ENCODE assay signal across 8 mouse cellular contexts in the genomic region with DNA sequence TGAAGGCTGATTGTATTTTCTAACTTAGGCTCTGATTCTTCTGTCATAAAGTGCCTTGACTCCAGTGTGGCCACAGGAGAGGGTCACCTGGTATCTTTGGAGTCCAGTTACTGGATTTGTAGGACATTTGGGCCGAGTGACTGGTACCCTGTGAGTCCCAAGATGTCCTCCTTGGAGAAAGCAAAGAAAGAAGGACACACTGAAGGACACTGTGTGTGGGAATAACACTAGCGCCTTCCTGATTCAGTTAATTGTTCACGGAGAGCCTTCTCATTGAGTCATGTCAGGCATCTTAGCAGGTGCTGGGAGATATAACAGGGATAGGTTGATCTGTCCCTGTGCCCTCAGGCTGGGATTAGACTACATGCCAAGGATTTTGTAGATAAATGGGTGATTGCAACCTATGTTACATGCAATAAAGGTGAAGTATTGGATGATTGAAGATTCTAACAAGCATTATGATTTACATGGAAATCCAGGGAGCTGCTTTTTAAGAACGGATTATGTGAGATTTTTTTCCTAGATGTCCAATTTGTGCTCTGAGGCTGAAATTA. TPM values are rescaled to one million over a fixed set of nuclear protein-coding genes. Genes with fewer than 3 reads are reported as not detected.
DNase-seq lines count a peak whose midpoint lies in the region; ATAC-seq and TF ChIP-seq lines count a peak whose summit lies in the region.

No protein-coding gene starts in this region.

- H3K9me3 ChIP-seq in embryonic facial prominence, embryonic 11.5 days (replicated peaks; ENCODE audit: control insufficient read depth, low read length), result no peaks in the 10 kb centered on the region
- H3K9me3 ChIP-seq in intestine, embryonic 15.5 days, result no peaks in the 10 kb centered on the region
- no peaks in the 10 kb centered on the region for H3K9me3 ChIP-seq in neural tube, embryonic 13.5 days

- peak overlapping the region; percentile 99 for H3K4me3 ChIP-seq in layer of hippocampus, adult 2 months
- peak overlapping the region; percentile 98 for H3K4me3 ChIP-seq in embryonic facial prominence, embryonic 11.5 days (ENCODE audit: low read depth, low read length)
- H3K4me3 ChIP-seq in intestine, embryonic 15.5 days (replicated peaks), result peak overlapping the region; percentile 96
- peak overlapping the region; percentile 91 for H3K4me3 ChIP-seq in neural tube, embryonic 13.5 days

- H3K4me1 ChIP-seq in embryonic facial prominence, embryonic 11.5 days (ENCODE audit: control insufficient read depth, insufficient read depth, low read length), result no peaks in the 10 kb centered on the region; the same call in 1 of the 2 replicates
- H3K4me1 ChIP-seq in intestine, embryonic 15.5 days (replicated peaks), result peaks cover 15% of the 10 kb centered on the region
- H3K4me1 ChIP-seq in neural tube, embryonic 13.5 days (replicated peaks), result peaks cover 36% of the 10 kb centered on the region

- H3K4me2 ChIP-seq in embryonic facial prominence, embryonic 11.5 days (ENCODE audit: low read depth, low read length), result peak overlapping the region; percentile 50
- peak overlapping the region; percentile 62 for H3K4me2 ChIP-seq in intestine, embryonic 15.5 days (replicated peaks)
- peak overlapping the region; percentile 69 for H3K4me2 ChIP-seq in neural tube, embryonic 13.5 days

- H3K36me3 ChIP-seq in embryonic facial prominence, embryonic 11.5 days (replicated peaks; ENCODE audit: control insufficient read depth, insufficient read depth, low read depth, low read length), result no peaks in the 10 kb centered on the region
- H3K36me3 ChIP-seq in intestine, embryonic 15.5 days, result peaks cover 2% of the 10 kb centered on the region
- H3K36me3 ChIP-seq in neural tube, embryonic 13.5 days, result peaks cover 3% of the 10 kb centered on the region; the same call in 1 of the 2 replicates

- H3K27ac ChIP-seq in layer of hippocampus, adult 2 months, result peak overlapping the region; percentile 98
- H3K27ac ChIP-seq in embryonic facial prominence, embryonic 11.5 days (replicated peaks; ENCODE audit: low read depth, low read length), result no peak overlapping the region
- H3K27ac ChIP-seq in intestine, embryonic 15.5 days, result no peak overlapping the region
- H3K27ac ChIP-seq in neural tube, embryonic 13.5 days (replicated peaks), result no peak overlapping the region

- ATAC-seq in embryonic facial prominence, embryonic 11.5 days (replicated peaks; ENCODE audit: insufficient number of reproducible peaks, low FRiP score, low TSS enrichment, low read depth), result no peak
- ATAC-seq in intestine, embryonic 15.5 days, result no peak
- no peak for ATAC-seq in neural tube, embryonic 13.5 days (ENCODE audit: low read depth)
- ATAC-seq in monocyte, adult 5-6 weeks (replicated peaks; ENCODE audit: insufficient number of reproducible peaks, low FRiP score, low TSS enrichment, poor library complexity, severe bottlenecking), result no peak

- H3K9ac ChIP-seq in embryonic facial prominence, embryonic 11.5 days (replicated peaks; ENCODE audit: low read length), result peak overlapping the region; percentile 98
- H3K9ac ChIP-seq in intestine, embryonic 15.5 days, result peak overlapping the region; percentile 96
- peak overlapping the region; percentile 98 for H3K9ac ChIP-seq in neural tube, embryonic 13.5 days

- DNase-seq in layer of hippocampus, adult 2 months (ENCODE audit: low spot score in 2 of 2), result no peak
- DNase-seq in layer of hippocampus, postnatal 10 days (ENCODE audit: low spot score in 2 of 2), result no peak
- DNase-seq in embryonic facial prominence, embryonic 11.5 days (ENCODE audit: low spot score), result no peak
- no peak for DNase-seq in testis, postnatal 10 days (ENCODE audit: low spot score)
- no peak for DNase-seq in left cerebral cortex, postnatal 14 days (ENCODE audit: low spot score in 2 of 2)

- intact Hi-C loops in left cerebral cortex, postnatal 14 days (cut with DNase I), result loop anchor here (5.0 kb wide), 2 partner anchors 67 to 122 kb away; no protein-coding TSS in a partner anchor

- WGBS in embryonic facial prominence, embryonic 11.5 days, result 47% methylated on average over 4 of the region's 4 CpGs
- 38% methylated on average over 4 of the region's 4 CpGs for WGBS in intestine, embryonic 15.5 days
- 20% methylated on average over 4 of the region's 4 CpGs for WGBS in neural tube, embryonic 13.5 days

- TF ChIP-seq CTCF in layer of hippocampus, adult 2 months (conservative IDR thresholded peaks at IDR 0.05), result no peak

- H3K27me3 ChIP-seq in embryonic facial prominence, embryonic 11.5 days (ENCODE audit: control insufficient read depth, insufficient read depth, low read length), result no peaks in the 10 kb centered on the region
- no peaks in the 10 kb centered on the region for H3K27me3 ChIP-seq in intestine, embryonic 15.5 days (replicated peaks)
- H3K27me3 ChIP-seq in neural tube, embryonic 13.5 days, result no peaks in the 10 kb centered on the region

RNA-seq across cellular contexts. Expression of gene Utp14b, which starts 1.5 kb away (rescaled TPM):
- total RNA-seq in layer of hippocampus, adult 2 months (2021), result 10 to 100 TPM; 21.6 to 28.7 TPM
- 10 to 100 TPM; 17.0 to 18.2 TPM for total RNA-seq in layer of hippocampus, postnatal 10 days (2021)
- 6.3 and 6.6 TPM in 2 replicates for polyA plus RNA-seq in embryonic facial prominence, embryonic 11.5 days (2014; fragmentation: Nextera tagmentation; extraction: Ambion mirVana)
- polyA plus RNA-seq in intestine, embryonic 15.5 days (2015; fragmentation: Nextera tagmentation; extraction: Ambion mirVana), result 4.0 and 4.1 TPM in 2 replicates
- 2.0 and 2.2 TPM in 2 replicates for polyA plus RNA-seq in neural tube, embryonic 13.5 days (2015; fragmentation: Nextera tagmentation; extraction: Ambion mirVana)
- 8.7 to 12.1 TPM (median 11.2 TPM) in 3 replicates for total RNA-seq in monocyte, adult 5-6 weeks (2017)
- total RNA-seq in left cerebral cortex, postnatal 14 days (2021), result 10 to 100 TPM; 12.8 to 14.1 TPM

RNA-seq across cellular contexts. Expression of gene Acsl3, which starts 1.7 kb away (rescaled TPM):
- total RNA-seq in layer of hippocampus, adult 2 months (2021), result 100 to 1,000 TPM; 186 to 188 TPM
- 100 to 1,000 TPM; 134 to 144 TPM for total RNA-seq in layer of hippocampus, postnatal 10 days (2021)
- 100.0 and 112 TPM in 2 replicates for polyA plus RNA-seq in embryonic facial prominence, embryonic 11.5 days (2014; fragmentation: Nextera tagmentation; extraction: Ambion mirVana)
- polyA plus RNA-seq in intestine, embryonic 15.5 days (2015; fragmentation: Nextera tagmentation; extraction: Ambion mirVana), result 88.0 and 97.5 TPM in 2 replicates
- polyA plus RNA-seq in neural tube, embryonic 13.5 days (2015; fragmentation: Nextera tagmentation; extraction: Ambion mirVana), result 70.2 and 94.7 TPM in 2 replicates
- 22.0 to 29.6 TPM (median 23.1 TPM) in 3 replicates for total RNA-seq in monocyte, adult 5-6 weeks (2017)
- total RNA-seq in left cerebral cortex, postnatal 14 days (2021), result 100 to 1,000 TPM; 138 to 147 TPM
